Mouse (Mus musculus) midbrain, postnatal 0 days (tissue): ENCODE results near the gene Cyyr1. TPM values are rescaled to one million over a fixed set of nuclear protein-coding genes. Genes with fewer than 3 reads are reported as not detected.

Experiments
- ATAC-seq: fragments of 200-750 bp; cut with Nextera tagmentation; 2 replicates; pipeline ENCODE4 v1.8.0; 2017; ENCODE audit warnings: moderate number of reproducible peaks, mild to moderate bottlenecking, moderate TSS enrichment, moderate library complexity; ENCODE audit not compliant: low FRiP score
- DNase-seq: peaks from one replicate; pipeline ENCODE4 v3.0.0-alpha.2; 2015; ENCODE audit warnings: low spot score
- H3K27ac ChIP-seq: fragments of 300-500 bp; sonication (generic); 2 replicates; pipeline ENCODE4 v1.5.1; 2014; ENCODE audit warnings: low read depth, mild to moderate bottlenecking, low read length, mixed read lengths
- H3K27me3 ChIP-seq: fragments of 300-500 bp; sonication (generic); 2 replicates; pipeline ENCODE4 v1.6.1; 2014; ENCODE audit warnings: low read length, control low read depth, mixed read lengths; ENCODE audit not compliant: insufficient read depth
- H3K36me3 ChIP-seq: fragments of 300-500 bp; sonication (generic); 2 replicates; pipeline ENCODE4 v1.6.1; 2014; ENCODE audit warnings: low read length, control low read depth, mixed read lengths; ENCODE audit not compliant: insufficient read depth
- H3K4me1 ChIP-seq: fragments of 300-500 bp; sonication (generic); 2 replicates; pipeline ENCODE4 v1.6.1; 2014; ENCODE audit warnings: mild to moderate bottlenecking, control low read depth, antibody characterized with exemption, low read length, mixed read lengths; ENCODE audit not compliant: insufficient read depth
- H3K4me2 ChIP-seq: fragments of 300-500 bp; sonication (generic); 2 replicates; pipeline ENCODE4 v1.6.1; 2014; ENCODE audit warnings: low read depth, mild to moderate bottlenecking, low read length, mixed read lengths; ENCODE audit not compliant: poor library complexity, severe bottlenecking
- H3K4me3 ChIP-seq: fragments of 300-500 bp; sonication (generic); 2 replicates; pipeline ENCODE4 v1.5.1; 2014; ENCODE audit warnings: low read depth, mild to moderate bottlenecking, low read length, moderate library complexity
- H3K9ac ChIP-seq: fragments of 300-500 bp; sonication (generic); replicated peaks from 2 replicates; pipeline ENCODE4 v1.6.1; 2014; ENCODE audit warnings: mild to moderate bottlenecking, low read length, moderate library complexity, mixed read lengths; ENCODE audit not compliant: poor library complexity, severe bottlenecking
- H3K9me3 ChIP-seq: fragments of 300-500 bp; sonication (generic); 2 replicates; pipeline ENCODE4 v1.6.1; 2016; ENCODE audit warnings: low read length, control low read depth
- CTCF ChIP-seq: IDR thresholded peaks from 2 replicates; pipeline ENCODE4 v1.5.1; 2016; ENCODE audit warnings: antibody characterized with exemption, mild to moderate bottlenecking
- WGBS: fragments of 180-500 bp; shearing (Covaris S2); extraction: QIAGEN DNeasy Blood & Tissue Kit; methylation state at CpG from one replicate; pipeline ENCODE4 v1.1.7; 2014; 5-methylcytosine and 5-hydroxymethylcytosine counted together
- polyA plus RNA-seq: library from polyadenylated mRNA; unstranded; fragments of >200 nt; fragmentation: Nextera tagmentation; extraction: Ambion mirVana; gene quantifications from 2 replicates; pipeline ENCODE4 v1.2.1, GENCODE M21; 2015
- total RNA-seq: library from RNA; depleted of rRNA; stranded (reverse); fragments of >200 nt; gene quantifications from 2 replicates; pipeline ENCODE4 v1.2.3, GENCODE M21; 2014

Gene Cyyr1
- total and polyA plus RNA-seq, 2 experiments from 2014 or later = 1.3 to 1.6 TPM

DNA sequence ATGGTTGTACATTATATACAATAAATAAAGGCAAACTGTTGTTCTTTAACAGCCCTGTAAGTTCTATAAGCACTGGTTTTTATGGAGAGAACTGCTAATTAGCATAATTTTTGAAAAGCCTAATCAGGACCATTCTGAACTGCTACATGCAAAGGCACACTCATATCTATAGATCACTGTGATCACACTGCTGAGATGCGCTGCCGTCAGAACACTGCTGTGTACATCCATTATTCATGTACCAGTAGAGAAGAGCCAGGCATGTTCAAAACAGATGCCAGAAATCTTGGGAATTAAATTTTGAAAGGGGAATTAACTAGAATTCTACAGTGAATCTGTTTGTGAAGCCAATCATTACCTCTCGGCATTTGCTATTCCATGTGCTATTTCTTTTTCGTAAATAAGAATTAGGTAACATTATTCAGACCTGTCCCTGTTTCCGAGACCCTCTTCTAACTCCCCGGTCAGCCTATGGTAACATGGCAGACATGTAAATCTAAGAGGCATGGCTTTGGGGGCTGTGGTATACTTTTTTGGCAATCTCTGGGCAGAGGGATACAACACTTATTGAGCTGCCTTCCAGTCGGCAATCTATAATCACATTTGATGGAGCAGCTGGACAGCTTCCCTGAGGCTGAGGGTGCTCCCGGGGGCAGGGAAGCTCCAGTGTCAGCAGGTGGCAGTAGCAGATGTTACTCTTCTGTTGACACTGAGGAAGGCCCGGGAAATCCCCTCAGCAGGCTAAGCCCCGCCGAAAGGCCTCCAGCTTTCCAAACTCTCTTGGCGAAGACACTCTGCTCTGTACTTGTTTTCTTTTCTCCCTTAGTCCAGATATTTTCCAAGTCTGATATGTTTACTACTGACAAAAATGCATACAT lies 25.2 kb downstream of the Cyyr1 start:
- Histone ChIP-seq H3K9me3 (no peaks in the 10 kb centered on the region), H3K27me3 (no peaks in the 10 kb centered on the region), H3K4me1 (no peaks in the 10 kb centered on the region), H3K36me3 (no peaks in the 10 kb centered on the region), H3K4me3 (no peak overlapping the region), H3K9ac (no peak overlapping the region), H3K27ac (no peak overlapping the region), H3K4me2 (no peak overlapping the region)
- ATAC-seq = no peak
- TF ChIP-seq CTCF = 0 out of 2 replicates have a peak, but pooled peaks have one; percentile 7
- no peak for DNase-seq
- WGBS = 34% methylated on average over 12 of the region's 12 CpGs

DNA sequence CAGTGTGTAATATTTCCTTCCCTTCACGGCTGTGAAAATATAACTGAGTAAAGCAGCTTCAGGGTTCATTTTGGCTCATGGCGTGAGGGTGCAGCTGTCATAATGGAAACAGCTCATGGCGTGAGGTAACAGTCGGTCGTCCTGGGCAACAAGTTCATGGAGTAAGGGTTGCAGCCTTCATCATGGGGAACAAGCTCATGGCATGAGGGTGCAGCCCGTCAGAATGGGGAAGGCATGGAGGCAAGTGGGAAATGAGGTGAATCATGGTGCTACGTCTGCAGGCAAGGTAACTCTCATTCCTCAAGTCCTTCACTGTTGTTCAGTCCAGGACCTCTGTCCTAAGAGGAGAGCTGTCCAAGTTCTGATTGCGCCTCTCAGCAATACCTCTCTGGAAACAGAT lies 28.6 kb downstream of the Cyyr1 start:
- 83% methylated on average over 8 of the region's 8 CpGs for WGBS
- Histone ChIP-seq H3K27ac (no peak overlapping the region), H3K9ac (no peak overlapping the region), H3K36me3 (no peaks in the 10 kb centered on the region), H3K27me3 (no peaks in the 10 kb centered on the region), H3K4me3 (no peak overlapping the region), H3K4me1 (no peaks in the 10 kb centered on the region), H3K4me2 (no peak overlapping the region), H3K9me3 (no peaks in the 10 kb centered on the region)
- DNase-seq (no peak), ATAC-seq (no peak)
- TF ChIP-seq CTCF = no peak

DNA sequence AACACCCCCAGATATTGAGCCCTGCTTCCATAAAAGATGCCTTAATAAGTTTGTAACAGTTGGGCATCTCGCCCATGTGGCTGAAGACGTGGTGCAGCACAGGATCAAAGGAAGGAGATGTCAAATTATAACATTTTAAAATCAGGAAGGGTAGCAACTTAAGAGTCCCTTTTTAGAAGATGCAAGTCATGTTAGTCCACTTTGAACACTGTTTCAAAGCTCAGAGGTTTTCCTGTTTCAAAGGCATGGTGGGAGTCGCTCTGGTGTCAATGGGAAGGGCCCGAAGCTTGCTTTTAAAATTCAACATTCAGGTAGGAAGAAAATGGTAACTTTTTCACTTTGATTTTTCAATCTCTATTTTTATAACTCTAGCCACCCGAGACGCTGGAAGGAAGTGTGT lies 45.9 kb downstream of the Cyyr1 start:
- no peak for DNase-seq
- Histone ChIP-seq H3K4me1 (no peaks in the 10 kb centered on the region), H3K27me3 (no peaks in the 10 kb centered on the region), H3K9me3 (no peaks in the 10 kb centered on the region), H3K27ac (no peak overlapping the region), H3K4me2 (no peak overlapping the region), H3K9ac (no peak overlapping the region), H3K36me3 (no peaks in the 10 kb centered on the region), H3K4me3 (no peak overlapping the region)
- 82% methylated on average over 6 of the region's 6 CpGs for WGBS
- TF ChIP-seq CTCF = no peak
- no peak for ATAC-seq

DNA sequence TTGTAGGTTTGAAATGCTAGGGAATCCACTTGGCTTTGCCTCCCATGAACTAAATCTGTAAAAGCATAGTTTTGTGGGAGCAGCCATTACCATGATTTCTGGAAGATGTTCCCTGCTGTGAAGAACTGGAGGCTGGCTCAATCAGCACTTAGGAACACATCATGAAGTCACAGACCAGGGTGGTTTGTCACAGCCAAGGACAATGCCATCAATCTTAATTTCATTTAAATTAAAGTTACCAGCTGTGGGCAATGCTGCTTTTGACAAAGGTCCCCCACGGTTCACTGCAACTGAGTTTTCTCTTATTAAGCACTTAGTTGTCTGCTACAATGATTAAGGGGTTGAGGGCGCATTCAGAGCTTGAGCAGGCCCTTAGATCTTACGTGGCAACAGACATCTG lies 48.1 kb downstream of the Cyyr1 start:
- TF ChIP-seq CTCF = no peak
- ATAC-seq (no peak), DNase-seq (no peak)
- H3K36me3 ChIP-seq = no peaks in the 10 kb centered on the region
- H3K9ac ChIP-seq = no peak overlapping the region
- no peak overlapping the region for H3K4me3 ChIP-seq
- H3K4me2 ChIP-seq = no peak overlapping the region
- WGBS = 33% methylated on average over 3 of the region's 3 CpGs
- H3K4me1 ChIP-seq = no peaks in the 10 kb centered on the region
- H3K27me3 ChIP-seq = no peaks in the 10 kb centered on the region
- no peak overlapping the region for H3K27ac ChIP-seq
- no peaks in the 10 kb centered on the region for H3K9me3 ChIP-seq

DNA sequence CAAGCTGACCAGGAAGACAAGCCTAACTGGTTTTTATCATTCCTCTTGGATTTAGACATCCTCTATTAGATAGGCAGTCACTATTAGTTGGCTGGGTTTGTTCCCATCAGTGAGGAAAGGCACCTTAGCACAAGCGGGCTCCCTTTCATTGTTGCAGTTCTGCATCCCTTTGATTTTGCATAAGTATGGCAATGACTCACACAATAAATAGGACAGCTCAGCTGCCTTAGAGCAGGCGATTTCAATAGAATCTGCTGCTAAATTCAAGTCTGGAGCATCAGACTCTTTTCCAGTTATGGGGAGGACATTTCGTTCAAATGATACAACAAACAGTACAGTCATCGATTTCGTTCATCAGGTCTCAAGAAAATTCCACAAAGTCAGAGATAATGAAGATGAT lies 49.8 kb downstream of the Cyyr1 start:
- 73% methylated on average over 5 of the region's 5 CpGs for WGBS

DNA sequence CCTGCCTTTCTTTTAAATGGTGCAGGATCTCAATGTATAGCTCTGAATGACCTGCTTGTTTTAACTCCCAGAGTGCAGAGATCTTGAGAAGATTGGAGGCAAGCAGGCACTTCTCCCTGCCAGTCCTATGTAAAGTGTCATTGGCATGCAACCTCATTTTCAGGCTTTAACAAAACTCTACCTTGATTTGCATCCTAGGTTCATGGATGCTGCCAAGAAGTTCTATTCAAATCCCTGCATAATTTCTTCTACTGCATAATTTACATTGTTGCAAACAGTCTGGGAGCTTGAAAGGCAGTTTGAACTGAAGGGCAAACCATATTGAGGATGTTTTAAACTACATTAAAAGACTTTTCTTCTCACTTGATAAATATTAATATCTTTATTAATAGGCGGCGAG lies 57.4 kb downstream of the Cyyr1 start:
- Histone ChIP-seq H3K36me3 (no peaks in the 10 kb centered on the region), H3K9ac (no peak overlapping the region), H3K27me3 (no peaks in the 10 kb centered on the region), H3K4me3 (no peak overlapping the region), H3K27ac (no peak overlapping the region), H3K4me2 (no peak overlapping the region), H3K4me1 (no peaks in the 10 kb centered on the region), H3K9me3 (no peaks in the 10 kb centered on the region)
- 52% methylated on average over 2 of the region's 2 CpGs for WGBS
- no peak for TF ChIP-seq CTCF
- ATAC-seq (no peak), DNase-seq (no peak)

More for the DNA sequence above, 49.8 kb downstream of the Cyyr1 start:
- Histone ChIP-seq H3K4me2 (no peak overlapping the region), H3K4me1 (no peaks in the 10 kb centered on the region), H3K9ac (no peak overlapping the region), H3K4me3 (no peak overlapping the region), H3K9me3 (no peaks in the 10 kb centered on the region), H3K36me3 (no peaks in the 10 kb centered on the region), H3K27ac (no peak overlapping the region), H3K27me3 (no peaks in the 10 kb centered on the region)
- ATAC-seq = no peak
- TF ChIP-seq CTCF = no peak
- DNase-seq = no peak
